Mouse (Mus musculus) MEL (cell line): ENCODE measurements around the gene Tmem104.

Source experiments
- CTCF ChIP-seq, 3 experiments: IDR thresholded peaks in 2 of 3; conservative IDR thresholded peaks in 1 of 3; 2 replicates each; pipeline ENCODE4 v1.5.1; 2011 to 2012; ENCODE audit warnings: low read length in 3 of 3, low read depth in 2 of 3, mild to moderate bottlenecking in 2 of 3, improper control_type of control experiment in 1 of 3, inconsistent platforms in 1 of 3, mixed read lengths in 1 of 3, moderate library complexity in 1 of 3; ENCODE audit not compliant: control insufficient read depth in 1 of 3, insufficient read depth in 1 of 3, poor library complexity in 1 of 3, severe bottlenecking in 1 of 3
- NELFE ChIP-seq: IDR thresholded peaks from 2 replicates; pipeline ENCODE4 v1.6.1; 2011; ENCODE audit warnings: low read depth, low read length, improper control_type of control experiment
- ZNF384 ChIP-seq: IDR thresholded peaks from 2 replicates; pipeline ENCODE4 v1.6.1; 2012; ENCODE audit warnings: low read depth, mild to moderate bottlenecking, inconsistent platforms, low read length, improper control_type of control experiment

- TF ChIP-seq CTCF (IDR thresholded peaks at IDR 0.05 in 2 of 3, conservative IDR thresholded peaks at IDR 0.05 in 1 of 3; ENCODE audit: control insufficient read depth in 1 of 3, insufficient read depth in 1 of 3, low read depth in 2 of 3, low read length in 3 of 3, poor library complexity in 1 of 3, severe bottlenecking in 1 of 3) (no peak), ZNF384 (no peak), NELFE (no peak)
These were observed 86.9 kb downstream of the Tmem104 start for GRCm38 (mm10) chr11:115274178-115274577.
